Mouse (Mus musculus): ENCODE measurements at regions not wholly inside any gene's neighbourhood (a gene's known extent, or its start where the extent isn't known, plus 50 kb on each side); places are given as distances from the start of the nearest gene placed in this dataset.

DNA sequence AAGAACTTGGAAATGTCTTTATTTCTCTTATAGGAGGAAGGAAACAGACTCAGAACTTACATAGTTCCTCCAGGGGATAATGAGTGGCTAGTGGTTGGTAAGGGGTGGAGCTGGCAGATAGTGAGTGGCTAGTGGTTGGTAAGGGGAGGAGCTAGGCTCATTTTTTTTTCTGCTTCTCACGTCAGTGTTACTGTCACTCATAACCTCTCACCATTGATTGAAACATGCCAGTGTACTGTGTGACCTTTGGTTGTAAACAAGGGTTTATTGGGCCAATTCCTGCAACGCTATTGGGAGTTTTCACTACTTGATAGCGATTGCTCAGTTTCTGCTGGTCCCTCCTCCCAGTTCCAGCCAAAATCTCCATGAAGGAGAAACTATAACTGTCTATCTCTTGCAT is 175.5 kb downstream of the Sec61b start:
- TF ChIP-seq POLR2A (IDR thresholded peaks at IDR 0.05; ENCODE audit: borderline replicate concordance, low read depth, low read length): no peak
- no peak for TF ChIP-seq CTCF (IDR thresholded peaks at IDR 0.05; ENCODE audit: low read depth, low read length)
